ENCODE assay signal across 16 mouse cellular contexts in genomic region chr2:115758542-115758941, GRCm38 (mm10).
DNase-seq lines count a peak whose midpoint lies in the region; ATAC-seq and TF ChIP-seq lines count a peak whose summit lies in the region.
"Had no signal": no experiment of that assay in that cellular context is flagged by ENCODE, and none has a peak within 500 bp of the region (broad histone marks: within the 10 kb centered on the region; RNA-seq: fewer than 3 reads in every experiment).

No protein-coding gene starts in this region.

- H3K27ac ChIP-seq in intestine, postnatal 0 days (ENCODE audit: low read depth, low read length), result no peak overlapping the region
- H3K27ac ChIP-seq in liver, postnatal 0 days (ENCODE audit: low read depth), result no peak overlapping the region
- H3K27ac ChIP-seq: limb, embryonic 10.5 days; lung, embryonic 15.5 days had no signal

- no peaks in the 10 kb centered on the region for H3K9me3 ChIP-seq in intestine, postnatal 0 days (ENCODE audit: control insufficient read depth)
- no peaks in the 10 kb centered on the region for H3K9me3 ChIP-seq in liver, postnatal 0 days (ENCODE audit: low read length)
- H3K9me3 ChIP-seq: heart, embryonic 13.5 days; limb, embryonic 10.5 days; lung, embryonic 15.5 days had no signal

- peak overlapping the region; percentile 41 for H3K4me2 ChIP-seq in intestine, postnatal 0 days (replicated peaks; ENCODE audit: low read depth)
- peak overlapping the region; percentile 40 for H3K4me2 ChIP-seq in liver, postnatal 0 days (ENCODE audit: low read depth, low read length)
- H3K4me2 ChIP-seq: lung, embryonic 15.5 days had no signal

- no peak for TF ChIP-seq EP300 in liver, postnatal 0 days (IDR thresholded peaks at IDR 0.05; ENCODE audit: low read depth)

- ATAC-seq in intestine, postnatal 0 days, result no peak
- peak; percentile 45; the same call in 1 of the 2 replicates for ATAC-seq in liver, postnatal 0 days
- no peak for ATAC-seq in megakaryocyte progenitor cell, adult 5-6 weeks (replicated peaks; ENCODE audit: poor library complexity)
- ATAC-seq: forebrain, embryonic 14.5 days had no signal

- H3K9ac ChIP-seq in intestine, postnatal 0 days (ENCODE audit: low read depth, low read length), result no peak overlapping the region
- H3K9ac ChIP-seq in liver, postnatal 0 days (replicated peaks), result no peak overlapping the region
- H3K9ac ChIP-seq: lung, embryonic 15.5 days had no signal

- DNase-seq in kidney, adult 11 months, result peak; percentile 62
- DNase-seq in kidney, adult 18-20 months, result no peak
- DNase-seq in kidney, postnatal 25 days, result peak; percentile 40 to 70
- no peak for DNase-seq in liver, postnatal 0 days
- no peak for DNase-seq in urinary bladder, adult 2 months (ENCODE audit: low spot score)
- no peak for DNase-seq in spleen, postnatal 14 days (ENCODE audit: low spot score in 2 of 2)
- DNase-seq: adrenal gland, postnatal 10 days; cerebellum, adult 11-12 months; thymus, postnatal 4 days had no signal

- no peak for TF ChIP-seq CTCF in intestine, postnatal 0 days (IDR thresholded peaks at IDR 0.05; ENCODE audit: low read depth)
- no peak for TF ChIP-seq CTCF in liver, postnatal 0 days (IDR thresholded peaks at IDR 0.05; ENCODE audit: low read depth)

- 0 out of 2 replicates have a peak, but pooled peaks cover 2% of the 10 kb centered on the region for H3K4me1 ChIP-seq in intestine, postnatal 0 days (replicated peaks; ENCODE audit: control insufficient read depth, insufficient read depth, low read length)
- peaks cover 14% of the 10 kb centered on the region; the same call in 1 of the 2 replicates for H3K4me1 ChIP-seq in liver, postnatal 0 days (ENCODE audit: insufficient read depth)

- H3K27me3 ChIP-seq in intestine, postnatal 0 days (replicated peaks; ENCODE audit: control insufficient read depth, insufficient read depth, low read length), result no peaks in the 10 kb centered on the region
- H3K27me3 ChIP-seq in liver, postnatal 0 days (ENCODE audit: insufficient read depth, low read length), result no peaks in the 10 kb centered on the region
- H3K27me3 ChIP-seq: heart, embryonic 13.5 days; lung, embryonic 15.5 days had no signal

- H3K4me3 ChIP-seq in intestine, postnatal 0 days (ENCODE audit: low read depth, low read length), result no peak overlapping the region
- no peak overlapping the region for H3K4me3 ChIP-seq in liver, postnatal 0 days (ENCODE audit: low read depth, low read length)
- H3K4me3 ChIP-seq: erythroblast, embryonic 14.5 days; heart, embryonic 13.5 days; limb, embryonic 10.5 days; lung, embryonic 15.5 days had no signal

- no peaks in the 10 kb centered on the region for H3K36me3 ChIP-seq in intestine, postnatal 0 days (ENCODE audit: control insufficient read depth, insufficient read depth)
- H3K36me3 ChIP-seq in liver, postnatal 0 days (replicated peaks; ENCODE audit: insufficient read depth, low read length), result no peaks in the 10 kb centered on the region
- H3K36me3 ChIP-seq: heart, embryonic 13.5 days; limb, embryonic 10.5 days; lung, embryonic 15.5 days had no signal

- WGBS in intestine, postnatal 0 days, result 44% methylated on average over 6 of the region's 6 CpGs
- 57% methylated on average over 6 of the region's 6 CpGs for WGBS in liver, postnatal 0 days (ENCODE audit: insufficient replicate concordance)

Comparison
In these comparisons a context has a peak if more than half of its experiments do, and no peak if none do; other contexts are left out.
1. DNase-seq: peak in kidney, adult 11 months (single experiment) and kidney, postnatal 25 days (2 of 2); none in kidney, adult 18-20 months (single experiment), liver, postnatal 0 days (single experiment), urinary bladder, adult 2 months (single experiment) and spleen, postnatal 14 days (0 of 2).